Mouse (Mus musculus) intestine, postnatal 0 days (tissue): ENCODE data around the gene Adamts7. TPM values are rescaled to one million over a fixed set of nuclear protein-coding genes. Genes with fewer than 3 reads are reported as not detected.

Experiments
- ATAC-seq: fragments of 200-750 bp; cut with Nextera tagmentation; 2 replicates; pipeline ENCODE4 v1.8.0; 2017; ENCODE audit warnings: mild to moderate bottlenecking, moderate TSS enrichment, moderate library complexity
- H3K27ac ChIP-seq: fragments of 300-500 bp; sonication (generic); 2 replicates; pipeline ENCODE4 v1.5.1; 2014; ENCODE audit warnings: mild to moderate bottlenecking, low read depth, low read length, moderate library complexity
- H3K27me3 ChIP-seq: fragments of 300-500 bp; sonication (generic); replicated peaks from 2 replicates; pipeline ENCODE4 v1.6.1; 2014; ENCODE audit warnings: low read length, mixed read lengths; ENCODE audit not compliant: control insufficient read depth, insufficient read depth
- H3K36me3 ChIP-seq: fragments of 300-500 bp; sonication (generic); 2 replicates; pipeline ENCODE4 v1.6.1; 2014; ENCODE audit warnings: mild to moderate bottlenecking, moderate library complexity; ENCODE audit not compliant: control insufficient read depth, insufficient read depth
- H3K4me1 ChIP-seq: fragments of 300-500 bp; sonication (generic); replicated peaks from 2 replicates; pipeline ENCODE4 v1.6.1; 2014; ENCODE audit warnings: antibody characterized with exemption, low read length, mixed read lengths; ENCODE audit not compliant: control insufficient read depth, insufficient read depth
- H3K4me2 ChIP-seq: fragments of 300-500 bp; sonication (generic); replicated peaks from 2 replicates; pipeline ENCODE4 v1.6.1; 2014; ENCODE audit warnings: low read depth, mild to moderate bottlenecking, moderate library complexity
- H3K4me3 ChIP-seq: fragments of 300-500 bp; sonication (generic); 2 replicates; pipeline ENCODE4 v1.5.1; 2014; ENCODE audit warnings: low read depth, low read length
- H3K9ac ChIP-seq: fragments of 300-500 bp; sonication (generic); 2 replicates; pipeline ENCODE4 v1.6.1; 2014; ENCODE audit warnings: mild to moderate bottlenecking, low read depth, low read length
- H3K9me3 ChIP-seq: fragments of 300-500 bp; sonication (generic); 2 replicates; pipeline ENCODE4 v1.6.1; 2016; ENCODE audit warnings: mixed run types; ENCODE audit not compliant: control insufficient read depth
- CTCF ChIP-seq: sonication (generic); IDR thresholded peaks from 2 replicates; pipeline ENCODE4 v1.5.1; 2016; ENCODE audit warnings: low read depth, mild to moderate bottlenecking, control low read depth, antibody characterized with exemption, moderate library complexity
- WGBS: fragments of 180-500 bp; shearing (Covaris S2); extraction: QIAGEN DNeasy Blood & Tissue Kit; methylation state at CpG from one replicate; pipeline ENCODE4 v1.1.7; 2014; 5-methylcytosine and 5-hydroxymethylcytosine counted together
- polyA plus RNA-seq: library from polyadenylated mRNA; unstranded; fragments of >200 nt; fragmentation: Nextera tagmentation; extraction: Ambion mirVana; gene quantifications from 2 replicates; pipeline ENCODE4 v1.2.1, GENCODE M21; 2015

The Adamts7 gene
- polyA plus RNA-seq, 1 experiment from 2014 or later: 2.5 TPM

GRCm38 (mm10) chr9:90226081-90226741, 63.3 kb downstream of the Adamts7 start:
- ATAC-seq: no peak
- Histone ChIP-seq H3K36me3 (peaks cover 51% of the 10 kb centered on the region), H3K9ac (no peak overlapping the region), H3K4me3 (no peak overlapping the region), H3K4me1 (no peaks in the 10 kb centered on the region), H3K27ac (peak overlapping the region; percentile 22; the same call in 1 of the 2 replicates), H3K27me3 (no peaks in the 10 kb centered on the region), H3K9me3 (no peaks in the 10 kb centered on the region), H3K4me2 (no peak overlapping the region)
- TF ChIP-seq CTCF: no peak
- WGBS: 82% methylated on average over 21 of the region's 21 CpGs

DNA sequence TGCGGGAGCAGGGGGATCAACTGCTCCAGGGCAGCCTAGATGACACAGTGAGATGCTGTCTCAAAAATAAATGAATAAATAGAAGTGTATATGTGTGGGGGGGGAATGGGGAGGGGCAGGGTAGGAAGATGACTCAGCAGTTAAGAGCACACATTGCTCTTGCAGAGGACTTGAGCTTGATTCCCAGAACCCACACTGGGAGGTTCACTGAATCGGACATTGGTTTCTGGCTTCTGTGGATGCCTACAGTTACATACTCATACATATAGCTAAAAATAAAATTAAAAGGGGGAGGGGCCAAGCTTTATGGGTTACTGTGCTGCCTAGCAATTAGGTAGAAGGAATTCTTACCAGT, 63.9 kb downstream of the Adamts7 start:
- Histone ChIP-seq H3K4me2 (no peak overlapping the region), H3K9me3 (no peaks in the 10 kb centered on the region), H3K36me3 (peaks cover 47% of the 10 kb centered on the region), H3K9ac (no peak overlapping the region), H3K27me3 (no peaks in the 10 kb centered on the region), H3K4me1 (no peaks in the 10 kb centered on the region), H3K27ac (no peak overlapping the region), H3K4me3 (no peak overlapping the region)
- 76% methylated on average over 2 of the region's 2 CpGs for WGBS
- no peak for TF ChIP-seq CTCF
- ATAC-seq: no peak

- Histone ChIP-seq H3K4me1 (no peaks in the 10 kb centered on the region), H3K27ac (no peak overlapping the region), H3K9me3 (no peaks in the 10 kb centered on the region), H3K9ac (no peak overlapping the region), H3K4me3 (no peak overlapping the region), H3K36me3 (peaks cover 43% of the 10 kb centered on the region), H3K4me2 (no peak overlapping the region), H3K27me3 (no peaks in the 10 kb centered on the region)
- no peak for ATAC-seq
- WGBS: 78% methylated on average over 12 of the region's 12 CpGs
- TF ChIP-seq CTCF: peak; percentile 49; the same call in 1 of the 2 replicates
Measured at GRCm38 (mm10) chr9:90227171-90227570, 64.3 kb downstream of the Adamts7 start.

DNA sequence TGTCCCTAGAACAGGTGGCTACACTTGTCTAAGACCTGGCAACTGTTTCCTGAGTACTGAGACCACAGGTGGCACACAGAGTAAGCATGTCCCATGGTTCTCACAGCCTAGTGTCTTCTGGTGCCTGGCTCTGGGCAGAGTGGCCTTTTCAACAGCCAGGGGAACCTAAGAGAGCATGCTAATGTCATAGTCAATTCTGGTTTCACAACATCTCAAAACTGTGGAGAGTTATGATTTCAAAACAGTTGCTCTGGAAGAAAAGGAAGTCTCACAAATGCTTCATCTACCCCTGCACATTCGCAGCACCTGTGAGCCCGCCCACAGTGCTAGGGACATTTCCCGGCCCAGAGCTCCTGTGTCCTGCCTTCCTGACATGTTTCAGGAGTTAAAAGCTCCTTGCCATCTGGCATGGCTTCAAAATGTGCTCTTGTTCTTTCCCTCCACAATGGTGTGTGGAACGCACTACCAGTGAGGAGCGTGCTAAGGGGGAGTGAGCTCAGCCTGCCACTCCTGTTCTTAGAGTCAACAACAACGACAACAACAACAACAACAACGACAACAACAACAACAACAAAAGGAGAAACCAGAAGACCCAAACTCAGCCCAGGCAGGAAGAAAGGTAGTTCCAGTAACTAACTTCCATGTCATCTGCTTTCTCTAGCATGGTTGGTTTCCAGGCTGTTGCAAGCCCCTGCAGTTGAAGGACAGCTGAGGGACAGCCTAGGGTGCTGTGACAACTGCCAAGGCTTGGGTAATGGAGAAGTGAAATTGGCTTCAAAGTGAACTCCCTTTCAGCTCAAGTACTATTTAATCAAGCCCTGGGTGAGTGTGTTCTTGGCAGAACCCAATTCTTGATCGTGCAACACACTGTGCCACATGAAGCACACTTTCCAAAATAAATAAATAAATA, 70.2 kb downstream of the Adamts7 start:
- WGBS: 82% methylated on average over 8 of the region's 8 CpGs
- Histone ChIP-seq H3K27me3 (no peaks in the 10 kb centered on the region), H3K9me3 (no peaks in the 10 kb centered on the region), H3K4me3 (no peak overlapping the region), H3K27ac (no peak overlapping the region), H3K4me2 (no peak overlapping the region), H3K4me1 (no peaks in the 10 kb centered on the region), H3K9ac (no peak overlapping the region), H3K36me3 (peaks cover 12% of the 10 kb centered on the region)
- no peak for TF ChIP-seq CTCF
- ATAC-seq: no peak

DNA sequence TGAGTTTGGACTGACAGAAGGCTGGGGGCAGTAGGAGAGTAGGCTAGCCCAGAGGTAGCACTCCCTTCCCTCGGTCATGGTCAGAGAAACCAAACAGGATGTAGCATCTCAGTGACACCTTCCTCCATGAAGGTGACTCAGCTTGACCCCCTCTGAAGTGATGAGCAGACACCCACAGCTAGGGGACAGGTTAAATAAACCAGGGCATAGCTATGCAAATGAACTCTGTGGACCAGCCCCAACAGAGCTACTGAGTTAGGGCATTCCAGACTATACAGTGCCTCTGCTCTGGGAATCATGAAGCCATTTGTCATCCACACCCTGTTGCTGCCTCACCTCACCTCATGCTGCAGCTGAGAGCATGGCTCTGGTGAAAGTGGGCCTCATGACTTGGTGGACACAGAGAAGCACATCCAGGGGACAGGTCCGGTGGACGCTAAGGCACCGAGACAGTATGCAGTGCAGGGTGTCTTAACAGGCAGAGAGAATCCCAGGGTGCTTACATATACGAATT, 71.1 kb downstream of the Adamts7 start:
- H3K4me3 ChIP-seq: no peak overlapping the region
- no peak overlapping the region for H3K9ac ChIP-seq
- H3K9me3 ChIP-seq: no peaks in the 10 kb centered on the region
- no peak for ATAC-seq
- H3K27ac ChIP-seq: no peak overlapping the region
- H3K27me3 ChIP-seq: no peaks in the 10 kb centered on the region
- TF ChIP-seq CTCF: no peak
- WGBS: 80% methylated on average over 5 of the region's 5 CpGs
- no peak overlapping the region for H3K4me2 ChIP-seq
- H3K36me3 ChIP-seq: peaks cover 22% of the 10 kb centered on the region
- H3K4me1 ChIP-seq: no peaks in the 10 kb centered on the region

GRCm38 (mm10) chr9:90234786-90235185, 71.9 kb downstream of the Adamts7 start:
- ATAC-seq: no peak
- TF ChIP-seq CTCF: no peak
- Histone ChIP-seq H3K4me2 (no peak overlapping the region), H3K9ac (no peak overlapping the region), H3K9me3 (no peaks in the 10 kb centered on the region), H3K27ac (no peak overlapping the region), H3K4me3 (no peak overlapping the region), H3K27me3 (no peaks in the 10 kb centered on the region), H3K36me3 (peaks cover 26% of the 10 kb centered on the region), H3K4me1 (no peaks in the 10 kb centered on the region)
- 74% methylated on average over 5 of the region's 5 CpGs for WGBS
